Mouse (Mus musculus): Measurements from ENCODE around the gene Rnf224.

- TF ChIP-seq CTCF (IDR thresholded peaks at IDR 0.05; ENCODE audit: low read depth) (no peak), EP300 (IDR thresholded peaks at IDR 0.05; ENCODE audit: low read depth) (no peak)
These were observed 23.2 kb downstream of the Rnf224 start for GRCm38 (mm10) chr2:25213266-25213865.

All from heart, postnatal 0 days (tissue).